Mouse (Mus musculus) ZHBTc4 (cell line): Measurements from ENCODE around the gene Zw10.

Experiments
- DNase-seq: peaks from one replicate; pipeline ENCODE4 v3.0.0-alpha.2; 2011; ENCODE audit warnings: low read depth, low spot score

The Zw10 gene

GRCm38 (mm10) chr9:49055333-49056205 lies at the start of gene Zw10:
TSS of gene Zw10 (plus strand) at chr9:49055613.
- peak; percentile 98 for DNase-seq

GRCm38 (mm10) chr9:49015824-49016223 lies 39.6 kb upstream of the Zw10 start:
- no peak for DNase-seq

- no peak for DNase-seq
These were observed 34.1 kb upstream of the Zw10 start for GRCm38 (mm10) chr9:49021289-49021688.

- peak; percentile 91 for DNase-seq
These were observed 31.5 kb upstream of the Zw10 start for GRCm38 (mm10) chr9:49023956-49024355.

GRCm38 (mm10) chr9:49024529-49024928 lies 30.9 kb upstream of the Zw10 start:
- DNase-seq: peak; percentile 80

- no peak for DNase-seq
These were observed 20.6 kb upstream of the Zw10 start for GRCm38 (mm10) chr9:49034764-49035163.

- DNase-seq: peak; percentile 25
These were observed 4.5 kb upstream of the Zw10 start for GRCm38 (mm10) chr9:49050901-49051300.

GRCm38 (mm10) chr9:49051349-49051748 lies 4.1 kb upstream of the Zw10 start:
- DNase-seq: peak; percentile 80

- peak; percentile 82 for DNase-seq
These were observed 1.4 kb upstream of the Zw10 start for GRCm38 (mm10) chr9:49054028-49054427.

GRCm38 (mm10) chr9:49076847-49077246 lies 21.4 kb downstream of the Zw10 start:
- no peak for DNase-seq

GRCm38 (mm10) chr9:49081107-49081506 lies 25.7 kb downstream of the Zw10 start, which contains the start of gene Tmprss5:
TSS of gene Tmprss5 (plus strand) at chr9:49081260.
- no peak for DNase-seq

- DNase-seq: peak; percentile 86
These were observed 26.1 kb downstream of the Zw10 start for GRCm38 (mm10) chr9:49081561-49081960.

- no peak for DNase-seq
These were observed 31.9 kb downstream of the Zw10 start for GRCm38 (mm10) chr9:49087317-49087716.

- peak; percentile 54 for DNase-seq
These were observed 43.5 kb downstream of the Zw10 start for GRCm38 (mm10) chr9:49098871-49099270.

GRCm38 (mm10) chr9:49102328-49102727 lies 46.9 kb downstream of the Zw10 start:
- DNase-seq: peak; percentile 50

- DNase-seq: peak; percentile 22
These were observed 53.7 kb downstream of the Zw10 start for GRCm38 (mm10) chr9:49109101-49109500.

GRCm38 (mm10) chr9:49110476-49111220 lies 55.2 kb downstream of the Zw10 start:
- peak; percentile 79 for DNase-seq

- DNase-seq: no peak
These were observed 55.9 kb downstream of the Zw10 start for GRCm38 (mm10) chr9:49111296-49111695.

GRCm38 (mm10) chr9:49118271-49118825 lies 62.9 kb downstream of the Zw10 start:
- no peak for DNase-seq

- no peak for DNase-seq
These were observed 64.3 kb downstream of the Zw10 start for GRCm38 (mm10) chr9:49119759-49120158.

GRCm38 (mm10) chr9:49125706-49126105 lies 70.3 kb downstream of the Zw10 start:
- DNase-seq: no peak
